Mouse (Mus musculus): ENCODE results near the gene Slc2a6. TPM values are rescaled to one million over a fixed set of nuclear protein-coding genes. Genes with fewer than 3 reads are reported as not detected.

Slc2a6 gene
- polyA plus RNA-seq, 1 experiment from 2014 or later: 0.24 TPM

Other genes with a start within 250 kb of the Slc2a6 start
- gene Abo, start 163.0 kb downstream of the Slc2a6 start, polyA plus RNA-seq (2014; fragmentation: Nextera tagmentation; extraction: Ambion mirVana): not detected in 2 replicates
- gene Surf6, start 125.1 kb downstream of the Slc2a6 start, polyA plus RNA-seq (2014; fragmentation: Nextera tagmentation; extraction: Ambion mirVana): 7.6 and 9.6 TPM in 2 replicates
- gene Med22, start 117.3 kb downstream of the Slc2a6 start, polyA plus RNA-seq (2014; fragmentation: Nextera tagmentation; extraction: Ambion mirVana): 34.3 and 38.2 TPM in 2 replicates
- 410 and 428 TPM in 2 replicates for gene Rpl7a, start 117.2 kb downstream of the Slc2a6 start, polyA plus RNA-seq (2014; fragmentation: Nextera tagmentation; extraction: Ambion mirVana)
- gene Surf2, start 111.6 kb downstream of the Slc2a6 start, polyA plus RNA-seq (2014; fragmentation: Nextera tagmentation; extraction: Ambion mirVana): 26.2 and 28.4 TPM in 2 replicates
- gene Surf1, start 111.5 kb downstream of the Slc2a6 start, polyA plus RNA-seq (2014; fragmentation: Nextera tagmentation; extraction: Ambion mirVana): 44.8 and 48.4 TPM in 2 replicates
- gene Surf4, start 94.1 kb downstream of the Slc2a6 start, polyA plus RNA-seq (2014; fragmentation: Nextera tagmentation; extraction: Ambion mirVana): 162 and 171 TPM in 2 replicates
- not detected in 2 replicates for gene Stkld1, start 94.0 kb downstream of the Slc2a6 start, polyA plus RNA-seq (2014; fragmentation: Nextera tagmentation; extraction: Ambion mirVana)
- 24.7 and 25.0 TPM in 2 replicates for gene Rexo4, start 63.6 kb downstream of the Slc2a6 start, polyA plus RNA-seq (2014; fragmentation: Nextera tagmentation; extraction: Ambion mirVana)
- gene Adamts13, start 54.6 kb downstream of the Slc2a6 start, polyA plus RNA-seq (2014; fragmentation: Nextera tagmentation; extraction: Ambion mirVana): not detected in 2 replicates
- 38.5 and 40.9 TPM in 2 replicates for gene Cacfd1, start 18.1 kb downstream of the Slc2a6 start, polyA plus RNA-seq (2014; fragmentation: Nextera tagmentation; extraction: Ambion mirVana)
- gene Mymk, start 44.2 kb upstream of the Slc2a6 start, polyA plus RNA-seq (2014; fragmentation: Nextera tagmentation; extraction: Ambion mirVana): 0.22 TPM in 1 of 2 replicates, not detected in the other
- gene Adamtsl2, start 51.4 kb upstream of the Slc2a6 start, polyA plus RNA-seq (2014; fragmentation: Nextera tagmentation; extraction: Ambion mirVana): 12.6 and 15.0 TPM in 2 replicates
- 0.66 and 0.70 TPM in 2 replicates for gene Fam163b, start 114.5 kb upstream of the Slc2a6 start, polyA plus RNA-seq (2014; fragmentation: Nextera tagmentation; extraction: Ambion mirVana)
- 0.55 and 1.8 TPM in 2 replicates for gene Dbh, start 137.2 kb upstream of the Slc2a6 start, polyA plus RNA-seq (2014; fragmentation: Nextera tagmentation; extraction: Ambion mirVana)
- 19.0 and 21.6 TPM in 2 replicates for gene Sardh, start 220.3 kb upstream of the Slc2a6 start, polyA plus RNA-seq (2014; fragmentation: Nextera tagmentation; extraction: Ambion mirVana)